9 mouse cellular contexts compared by ENCODE assay signal in genomic region chr11:6261434-6262082, GRCm38 (mm10). TPM values are rescaled to one million over a fixed set of nuclear protein-coding genes. Genes with fewer than 3 reads are reported as not detected.
DNase-seq lines count a peak whose midpoint lies in the region; ATAC-seq and TF ChIP-seq lines count a peak whose summit lies in the region.
"Had no signal": no experiment of that assay in that cellular context is flagged by ENCODE, and none has a peak within 500 bp of the region (broad histone marks: within the 10 kb centered on the region; RNA-seq: fewer than 3 reads in every experiment).

No protein-coding gene starts in this region.

- no peaks in the 10 kb centered on the region for H3K9me3 ChIP-seq in hindbrain, embryonic 15.5 days
- no peaks in the 10 kb centered on the region for H3K9me3 ChIP-seq in midbrain, postnatal 0 days (ENCODE audit: low read length)
- H3K9me3 ChIP-seq: embryonic facial prominence, embryonic 15.5 days had no signal

- H3K27me3 ChIP-seq in hindbrain, embryonic 15.5 days: no peaks in the 10 kb centered on the region
- H3K27me3 ChIP-seq in midbrain, postnatal 0 days (ENCODE audit: insufficient read depth, low read length): no peaks in the 10 kb centered on the region
- H3K27me3 ChIP-seq: embryonic facial prominence, embryonic 15.5 days had no signal

- H3K4me3 ChIP-seq in hindbrain, embryonic 15.5 days: no peak overlapping the region
- H3K4me3 ChIP-seq in midbrain, postnatal 0 days (ENCODE audit: low read depth, low read length): no peak overlapping the region
- H3K4me3 ChIP-seq: embryonic facial prominence, embryonic 15.5 days had no signal

- TF ChIP-seq CTCF in midbrain, postnatal 0 days (IDR thresholded peaks at IDR 0.05): peak; percentile 99

- DNase-seq in kidney, adult 9 months: peak; percentile 72
- no peak for DNase-seq in kidney, adult 11 months
- DNase-seq in c-Kit-negative CD71-positive TER-119-positive erythroid progenitor cells, embryonic 14.5 days (ENCODE audit: low read depth, low spot score): peak; percentile 54
- DNase-seq in fibroblast of lung, adult 2 months (ENCODE audit: low read depth): peak; percentile 24
- peak; percentile 79 for DNase-seq in liver
- DNase-seq in midbrain, postnatal 0 days (ENCODE audit: low spot score): peak; percentile 87
- DNase-seq in spleen, postnatal 36 days (ENCODE audit: low spot score in 2 of 2): peak; percentile 32 to 34

- no peak overlapping the region for H3K27ac ChIP-seq in hindbrain, embryonic 15.5 days (replicated peaks)
- no peak overlapping the region for H3K27ac ChIP-seq in midbrain, postnatal 0 days (ENCODE audit: low read depth, low read length)
- H3K27ac ChIP-seq: embryonic facial prominence, embryonic 15.5 days had no signal

- peak; percentile 69; the same call in 1 of the 2 replicates for ATAC-seq in hindbrain, embryonic 15.5 days (ENCODE audit: low FRiP score, low read depth)
- no peak; the same call in 1 of the 2 replicates for ATAC-seq in midbrain, postnatal 0 days (ENCODE audit: low FRiP score)

- no peak overlapping the region for H3K9ac ChIP-seq in hindbrain, embryonic 15.5 days
- no peak overlapping the region for H3K9ac ChIP-seq in midbrain, postnatal 0 days (replicated peaks; ENCODE audit: low read length, poor library complexity, severe bottlenecking)
- H3K9ac ChIP-seq: embryonic facial prominence, embryonic 15.5 days had no signal

- peaks cover 78% of the 10 kb centered on the region for H3K36me3 ChIP-seq in hindbrain, embryonic 15.5 days
- peaks cover 73% of the 10 kb centered on the region for H3K36me3 ChIP-seq in midbrain, postnatal 0 days (ENCODE audit: insufficient read depth, low read length)

- peaks cover 9% of the 10 kb centered on the region for H3K4me1 ChIP-seq in hindbrain, embryonic 15.5 days (replicated peaks)
- peaks cover 3% of the 10 kb centered on the region; the same call in 1 of the 2 replicates for H3K4me1 ChIP-seq in midbrain, postnatal 0 days (ENCODE audit: insufficient read depth, low read length)

- 78% methylated on average over 10 of the region's 10 CpGs for WGBS in hindbrain, embryonic 15.5 days
- WGBS in midbrain, postnatal 0 days: 76% methylated on average over 10 of the region's 10 CpGs

- no peak overlapping the region for H3K4me2 ChIP-seq in hindbrain, embryonic 15.5 days
- no peak overlapping the region for H3K4me2 ChIP-seq in midbrain, postnatal 0 days (ENCODE audit: low read depth, low read length, poor library complexity, severe bottlenecking)
- H3K4me2 ChIP-seq: embryonic facial prominence, embryonic 15.5 days had no signal

RNA-seq across cellular contexts. Expression of gene Ddx56, which starts 6.0 kb away (rescaled TPM):
- polyA plus RNA-seq in hindbrain, embryonic 15.5 days (2015; fragmentation: Nextera tagmentation; extraction: Ambion mirVana): 67.6 and 69.0 TPM in 2 replicates
- 74.8 and 77.4 TPM in 2 replicates for total RNA-seq in midbrain, postnatal 0 days (2014; rRNA removed)
- 64.4 and 75.9 TPM in 2 replicates for polyA plus RNA-seq in midbrain, postnatal 0 days (2015; fragmentation: Nextera tagmentation; extraction: Ambion mirVana)

RNA-seq across cellular contexts. Expression of gene Tmed4, which starts 13.1 kb away (rescaled TPM):
- 116 TPM in 2 replicates for polyA plus RNA-seq in hindbrain, embryonic 15.5 days (2015; fragmentation: Nextera tagmentation; extraction: Ambion mirVana)
- total RNA-seq in midbrain, postnatal 0 days (2014; rRNA removed): 69.9 and 92.7 TPM in 2 replicates
- 90.1 and 98.9 TPM in 2 replicates for polyA plus RNA-seq in midbrain, postnatal 0 days (2015; fragmentation: Nextera tagmentation; extraction: Ambion mirVana)

RNA-seq across cellular contexts. Expression of gene Ogdh, which starts 29.9 kb away (rescaled TPM):
- polyA plus RNA-seq in hindbrain, embryonic 15.5 days (2015; fragmentation: Nextera tagmentation; extraction: Ambion mirVana): 130 and 133 TPM in 2 replicates
- 124 and 134 TPM in 2 replicates for total RNA-seq in midbrain, postnatal 0 days (2014; rRNA removed)
- polyA plus RNA-seq in midbrain, postnatal 0 days (2015; fragmentation: Nextera tagmentation; extraction: Ambion mirVana): 136 and 139 TPM in 2 replicates

RNA-seq across cellular contexts. Expression of gene Npc1l1, which starts 31.6 kb away (rescaled TPM):
- polyA plus RNA-seq in hindbrain, embryonic 15.5 days (2015; fragmentation: Nextera tagmentation; extraction: Ambion mirVana): 0.07 and 0.08 TPM in 2 replicates
- total RNA-seq in midbrain, postnatal 0 days (2014; rRNA removed): 0.05 TPM in 1 of 2 replicates, not detected in the other
- 0.09 and 0.11 TPM in 2 replicates for polyA plus RNA-seq in midbrain, postnatal 0 days (2015; fragmentation: Nextera tagmentation; extraction: Ambion mirVana)
